Mouse (Mus musculus) cerebellum, adult 2 months (tissue): Measurements from ENCODE around the gene Chmp1a.

Experiments used
- CTCF ChIP-seq: fragments of 200-500 bp; IDR thresholded peaks from 2 replicates; pipeline ENCODE4 v1.5.1; 2011; ENCODE audit warnings: low read depth, mild to moderate bottlenecking, control low read depth, low read length, moderate library complexity, borderline replicate concordance; ENCODE audit not compliant: insufficient read depth
- POLR2A ChIP-seq: fragments of 200-500 bp; IDR thresholded peaks from 2 replicates; pipeline ENCODE4 v1.6.1; 2011; ENCODE audit warnings: low read length, control low read depth, borderline replicate concordance; ENCODE audit not compliant: insufficient read depth

- TF ChIP-seq POLR2A (no peak), CTCF (no peak)
These were observed 30.5 kb upstream of the Chmp1a start for GRCm38 (mm10) chr8:123243053-123243452.
